Mouse (Mus musculus) heart, postnatal 0 days (tissue): ENCODE measurements at regions not wholly inside any gene's neighbourhood (a gene's known extent, or its start where the extent isn't known, plus 50 kb on each side); places are given as distances from the start of the nearest gene placed in this dataset.
A peak's percentile ranks its signal among the peaks of the same experiment; 100 is the strongest.

ENCODE experiments used
- ATAC-seq: fragments of 200-750 bp; cut with Nextera tagmentation; 2 replicates; pipeline ENCODE4 v1.8.0; 2017; ENCODE audit warnings: low read depth, moderate number of reproducible peaks, moderate library complexity; ENCODE audit not compliant: insufficient read depth
- DNase-seq: peaks from one replicate; pipeline ENCODE4 v3.0.0-alpha.2; 2016; ENCODE audit warnings: low spot score
- H3K27ac ChIP-seq: fragments of 300-500 bp; sonication (generic); 2 replicates; pipeline ENCODE4 v1.5.1; 2014; ENCODE audit warnings: low read depth, mild to moderate bottlenecking
- H3K27me3 ChIP-seq: fragments of 300-500 bp; sonication (generic); 2 replicates; pipeline ENCODE4 v1.6.1; 2014; ENCODE audit warnings: low read length, mixed read lengths; ENCODE audit not compliant: control insufficient read depth, insufficient read depth
- H3K36me3 ChIP-seq: fragments of 300-500 bp; sonication (generic); replicated peaks from 2 replicates; pipeline ENCODE4 v1.6.1; 2014; ENCODE audit warnings: low read length, mixed read lengths; ENCODE audit not compliant: control insufficient read depth, insufficient read depth
- H3K4me1 ChIP-seq: fragments of 300-500 bp; sonication (generic); 2 replicates; pipeline ENCODE4 v1.6.1; 2014; ENCODE audit warnings: antibody characterized with exemption; ENCODE audit not compliant: control insufficient read depth, insufficient read depth
- H3K4me2 ChIP-seq: fragments of 300-500 bp; sonication (generic); 2 replicates; pipeline ENCODE4 v1.6.1; 2014; ENCODE audit warnings: low read depth, mild to moderate bottlenecking, low read length, moderate library complexity
- H3K4me3 ChIP-seq: fragments of 300-500 bp; sonication (generic); 2 replicates; pipeline ENCODE4 v1.5.1; 2014; ENCODE audit warnings: low read depth, low read length
- H3K9ac ChIP-seq: fragments of 300-500 bp; sonication (generic); replicated peaks from 2 replicates; pipeline ENCODE4 v1.6.1; 2014; ENCODE audit warnings: low read depth, low read length, mixed read lengths
- H3K9me3 ChIP-seq: fragments of 300-500 bp; sonication (generic); replicated peaks from 2 replicates; pipeline ENCODE4 v1.6.1; 2016; ENCODE audit warnings: low read length; ENCODE audit not compliant: control insufficient read depth
- CTCF ChIP-seq: IDR thresholded peaks from 2 replicates; pipeline ENCODE4 v1.5.1; 2016; ENCODE audit warnings: antibody characterized with exemption, control low read depth, low read depth
- EP300 ChIP-seq: IDR thresholded peaks from 2 replicates; pipeline ENCODE4 v1.6.1; 2016; ENCODE audit warnings: antibody characterized with exemption, low read depth
- WGBS: fragments of 180-500 bp; shearing (Covaris S2); extraction: QIAGEN DNeasy Blood & Tissue Kit; methylation state at CpG from one replicate; pipeline ENCODE4 v1.1.7; 2014; 5-methylcytosine and 5-hydroxymethylcytosine counted together

DNA sequence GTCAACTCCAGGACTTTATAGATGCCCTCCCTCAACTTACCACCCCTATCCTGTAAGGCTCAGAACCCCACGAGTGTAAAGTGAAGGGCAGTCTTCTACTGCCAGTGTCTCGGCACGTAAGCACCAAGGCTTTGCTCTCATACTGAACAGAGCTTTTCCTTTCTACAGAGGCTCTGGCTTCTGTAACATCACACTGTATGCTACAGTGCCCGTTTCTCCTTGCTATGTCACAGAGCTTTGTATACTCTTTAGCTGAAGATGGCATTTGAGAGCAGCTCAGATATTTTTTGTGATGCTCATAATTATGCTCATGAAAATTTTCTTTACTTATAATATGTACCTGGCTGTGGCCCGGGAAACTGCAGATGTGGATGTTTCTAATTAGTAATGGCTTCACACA is 53.2 kb upstream of the Gpc5 start:
- H3K36me3 ChIP-seq: peaks cover 7% of the 10 kb centered on the region
- TF ChIP-seq EP300: no peak
- no peak for TF ChIP-seq CTCF
- no peak overlapping the region for H3K9ac ChIP-seq
- WGBS: 52% methylated on average over 5 of the region's 5 CpGs
- H3K9me3 ChIP-seq: no peaks in the 10 kb centered on the region
- DNase-seq (no peak), ATAC-seq (no peak)
- H3K4me1 ChIP-seq: peaks cover 10% of the 10 kb centered on the region
- no peak overlapping the region for H3K4me3 ChIP-seq
- no peaks in the 10 kb centered on the region for H3K27me3 ChIP-seq
- H3K27ac ChIP-seq: no peak overlapping the region
- no peak overlapping the region for H3K4me2 ChIP-seq

DNA sequence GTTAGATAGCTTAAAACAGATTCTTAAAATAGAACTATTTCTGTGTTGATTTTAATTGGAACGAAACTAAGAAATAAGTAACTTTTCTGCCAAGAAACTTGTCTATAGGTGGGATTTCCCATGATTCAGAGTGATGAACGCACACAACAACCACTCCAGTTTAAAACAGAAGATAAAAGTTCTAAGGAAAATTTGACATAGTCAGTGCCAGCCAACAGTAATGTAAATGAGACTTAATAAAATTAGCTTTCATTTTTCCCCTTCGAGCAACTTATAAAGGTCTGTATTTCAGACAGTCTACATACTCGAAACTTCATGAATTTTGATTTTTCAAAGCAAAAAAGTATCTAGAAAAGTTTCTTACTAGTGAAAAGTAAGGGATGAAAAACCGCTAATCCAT is 52.5 kb upstream of the Gpc5 start:
- no peak for ATAC-seq
- no peaks in the 10 kb centered on the region for H3K27me3 ChIP-seq
- H3K36me3 ChIP-seq: peaks cover 14% of the 10 kb centered on the region
- no peak overlapping the region for H3K4me2 ChIP-seq
- no peak for DNase-seq
- H3K4me1 ChIP-seq: peaks cover 10% of the 10 kb centered on the region
- no peak overlapping the region for H3K27ac ChIP-seq
- H3K9ac ChIP-seq: no peak overlapping the region
- H3K4me3 ChIP-seq: no peak overlapping the region
- TF ChIP-seq CTCF (no peak), EP300 (no peak)
- 67% methylated on average over 5 of the region's 5 CpGs for WGBS
- H3K9me3 ChIP-seq: no peaks in the 10 kb centered on the region

GRCm38 (mm10) chr14:115040091-115040571 is 51.9 kb upstream of the Gpc5 start:
- 2% methylated on average over 30 of the region's 30 CpGs for WGBS

GRCm38 (mm10) chr14:115040578-115041206 is 51.3 kb upstream of the Gpc5 start:
- H3K9me3 ChIP-seq: no peaks in the 10 kb centered on the region
- H3K9ac ChIP-seq: peak overlapping the region; percentile 92
- ATAC-seq (peak; percentile 79), DNase-seq (peak; percentile 88)
- peaks cover 23% of the 10 kb centered on the region for H3K36me3 ChIP-seq
- peaks cover 10% of the 10 kb centered on the region for H3K4me1 ChIP-seq
- H3K27ac ChIP-seq: peak overlapping the region; percentile 97
- no peak for TF ChIP-seq CTCF
- TF ChIP-seq EP300: no peak
- H3K4me2 ChIP-seq: peak overlapping the region; percentile 87
- H3K4me3 ChIP-seq: peak overlapping the region; percentile 90
- WGBS: under 1% methylated on average over 64 of the region's 94 CpGs
- H3K27me3 ChIP-seq: no peaks in the 10 kb centered on the region

More at GRCm38 (mm10) chr14:115040091-115040571, 51.9 kb upstream of the Gpc5 start:
- H3K4me3 ChIP-seq: peak overlapping the region; percentile 90
- H3K36me3 ChIP-seq: peaks cover 20% of the 10 kb centered on the region
- ATAC-seq: no peak
- peaks cover 10% of the 10 kb centered on the region for H3K4me1 ChIP-seq
- peak overlapping the region; percentile 97; the same call in 1 of the 2 replicates for H3K27ac ChIP-seq
- H3K9me3 ChIP-seq: no peaks in the 10 kb centered on the region
- no peak for TF ChIP-seq EP300
- peak overlapping the region; percentile 92 for H3K9ac ChIP-seq
- no peaks in the 10 kb centered on the region for H3K27me3 ChIP-seq
- peak overlapping the region; percentile 87 for H3K4me2 ChIP-seq
- peak; percentile 16 for DNase-seq

GRCm38 (mm10) chr14:115041336-115042054 is 50.5 kb upstream of the Gpc5 start:
- H3K27ac ChIP-seq: peak overlapping the region; percentile 97
- no peak for TF ChIP-seq EP300
- TF ChIP-seq CTCF: no peak
- ATAC-seq: peak; percentile 63
- no peaks in the 10 kb centered on the region for H3K27me3 ChIP-seq
- peak overlapping the region; percentile 92 for H3K9ac ChIP-seq
- DNase-seq: no peak
- under 1% methylated on average over 47 of the region's 126 CpGs for WGBS
- H3K4me2 ChIP-seq: peak overlapping the region; percentile 87
- no peaks in the 10 kb centered on the region for H3K9me3 ChIP-seq
- peak overlapping the region; percentile 90 for H3K4me3 ChIP-seq
- peaks cover 27% of the 10 kb centered on the region for H3K36me3 ChIP-seq
- H3K4me1 ChIP-seq: peaks cover 10% of the 10 kb centered on the region
